Mouse (Mus musculus): ENCODE results near the gene Efemp1. TPM values are rescaled to one million over a fixed set of nuclear protein-coding genes. Genes with fewer than 3 reads are reported as not detected.

The Efemp1 gene
- total RNA-seq, 2 experiments from 2014 or later = 7.8 to 8.6 TPM

- intact Hi-C loops (cut with DNase I) = no loop called here
- no peak for DNase-seq (ENCODE audit: low spot score in 2 of 2)
Measured at GRCm38 (mm10) chr11:28908908-28909545, 56.0 kb downstream of the Efemp1 start.

- intact Hi-C loops (cut with DNase I) = no loop called here
- DNase-seq (ENCODE audit: low spot score in 2 of 2) = no peak
Measured at GRCm38 (mm10) chr11:28912469-28913138, 59.6 kb downstream of the Efemp1 start.

- intact Hi-C loops (cut with DNase I) = no loop called here
- no peak for DNase-seq (ENCODE audit: low spot score in 2 of 2)
Measured at GRCm38 (mm10) chr11:28934449-28934848, 81.4 kb downstream of the Efemp1 start.

GRCm38 (mm10) chr11:28939651-28940050 lies 86.6 kb downstream of the Efemp1 start:
- DNase-seq (ENCODE audit: low spot score in 2 of 2) = no peak
- intact Hi-C loops (cut with DNase I) = no loop called here

GRCm38 (mm10) chr11:28951586-28952210 lies 98.7 kb downstream of the Efemp1 start:
- intact Hi-C loops (cut with DNase I) = no loop called here
- no peak for DNase-seq (ENCODE audit: low spot score in 2 of 2)

GRCm38 (mm10) chr11:28954673-28955304 lies 101.8 kb downstream of the Efemp1 start:
- intact Hi-C loops (cut with DNase I) = no loop called here
- no peak for DNase-seq (ENCODE audit: low spot score in 2 of 2)

- intact Hi-C loops (cut with DNase I) = no loop called here
- DNase-seq (ENCODE audit: low spot score in 2 of 2) = no peak
Measured at GRCm38 (mm10) chr11:28955305-28955701, 102.3 kb downstream of the Efemp1 start.

GRCm38 (mm10) chr11:28961381-28961780 lies 108.4 kb downstream of the Efemp1 start:
- DNase-seq (ENCODE audit: low spot score in 2 of 2) = no peak
- intact Hi-C loops (cut with DNase I) = no loop called here
